Mouse (Mus musculus) intestine, embryonic 14.5 days (tissue): ENCODE data around the gene Sox12. TPM values are rescaled to one million over a fixed set of nuclear protein-coding genes. Genes with fewer than 3 reads are reported as not detected.

Source experiments
- ATAC-seq: fragments of 200-750 bp; cut with Nextera tagmentation; replicated peaks from 2 replicates; pipeline ENCODE4 v1.8.0; 2017; ENCODE audit warnings: low read depth, moderate number of reproducible peaks, moderate TSS enrichment, moderate library complexity; ENCODE audit not compliant: low FRiP score, low TSS enrichment
- DNase-seq: peaks from one replicate; pipeline ENCODE4 v3.0.0-alpha.2; 2018; ENCODE audit warnings: low spot score
- H3K27ac ChIP-seq: fragments of 300-500 bp; sonication (generic); 2 replicates; pipeline ENCODE4 v1.5.1; 2014; ENCODE audit warnings: low read depth, mild to moderate bottlenecking, control low read depth
- H3K27me3 ChIP-seq: fragments of 300-500 bp; sonication (generic); replicated peaks from 2 replicates; pipeline ENCODE4 v1.6.1; 2014; ENCODE audit warnings: low read length, control low read depth; ENCODE audit not compliant: control insufficient read depth, insufficient read depth
- H3K36me3 ChIP-seq: fragments of 300-500 bp; sonication (generic); 2 replicates; pipeline ENCODE4 v1.6.1; 2014; ENCODE audit warnings: low read length, control low read depth; ENCODE audit not compliant: control insufficient read depth, insufficient read depth
- H3K4me1 ChIP-seq: fragments of 300-500 bp; sonication (generic); replicated peaks from 2 replicates; pipeline ENCODE4 v1.6.1; 2014; ENCODE audit warnings: low read length, control low read depth, mixed read lengths; ENCODE audit not compliant: control insufficient read depth, insufficient read depth
- H3K4me2 ChIP-seq: fragments of 300-500 bp; sonication (generic); 2 replicates; pipeline ENCODE4 v1.6.1; 2014; ENCODE audit warnings: low read length
- H3K4me3 ChIP-seq: fragments of 300-500 bp; sonication (generic); 2 replicates; pipeline ENCODE4 v1.5.1; 2014; ENCODE audit warnings: low read depth, low read length, control low read depth, mixed read lengths
- H3K9ac ChIP-seq: fragments of 300-500 bp; sonication (generic); 2 replicates; pipeline ENCODE4 v1.6.1; 2014; ENCODE audit warnings: mild to moderate bottlenecking, low read length
- H3K9me3 ChIP-seq: fragments of 300-500 bp; sonication (generic); 2 replicates; pipeline ENCODE4 v1.6.1; 2016; ENCODE audit warnings: low read length, control low read depth; ENCODE audit not compliant: control insufficient read depth
- WGBS: fragments of 180-500 bp; shearing (Covaris S2); extraction: QIAGEN DNeasy Blood & Tissue Kit; methylation state at CpG from one replicate; pipeline ENCODE4 v1.1.7; 2014; 5-methylcytosine and 5-hydroxymethylcytosine counted together
- polyA plus RNA-seq: library from polyadenylated mRNA; unstranded; fragments of >200 nt; fragmentation: Nextera tagmentation; extraction: Ambion mirVana; gene quantifications from 2 replicates; pipeline ENCODE4 v1.2.1, GENCODE M21; 2014

Gene Sox12
- polyA plus RNA-seq = 12.1 and 13.2 TPM in 2 replicates

GRCm38 (mm10) chr2:152397680-152398435 is at the start of gene Sox12:
TSS of gene Sox12 (minus strand) at chr2:152398063.
- no peaks in the 10 kb centered on the region for H3K9me3 ChIP-seq
- peaks cover 27% of the 10 kb centered on the region for H3K4me1 ChIP-seq
- under 1% methylated on average over 66 of the region's 104 CpGs for WGBS

DNA sequence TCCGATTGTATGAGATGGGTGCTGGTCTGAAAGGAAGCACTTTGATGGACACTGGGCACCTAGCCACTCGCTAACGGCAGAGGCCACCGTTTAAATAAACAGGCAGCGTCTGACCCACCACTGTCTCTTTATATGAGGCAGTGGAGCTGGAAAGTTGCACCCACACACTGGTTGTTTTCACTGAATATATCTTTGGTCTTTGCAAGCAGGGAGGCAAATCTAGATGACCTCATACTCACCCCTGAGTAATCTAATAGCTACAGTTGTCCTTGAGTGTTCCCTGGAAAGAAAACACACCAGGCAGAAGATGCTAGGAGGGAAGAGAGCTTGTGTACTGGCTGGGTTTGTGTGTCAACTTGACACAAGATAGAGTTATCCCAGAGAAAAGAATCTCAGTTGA is 49.6 kb upstream of the Sox12 start:
- H3K9ac ChIP-seq = no peak overlapping the region
- no peak overlapping the region for H3K4me2 ChIP-seq
- ATAC-seq = no peak
- peaks cover 5% of the 10 kb centered on the region for H3K4me1 ChIP-seq
- no peaks in the 10 kb centered on the region for H3K27me3 ChIP-seq
- no peaks in the 10 kb centered on the region for H3K36me3 ChIP-seq
- no peak overlapping the region for H3K4me3 ChIP-seq
- H3K27ac ChIP-seq = no peak overlapping the region
- no peak for DNase-seq
- H3K9me3 ChIP-seq = no peaks in the 10 kb centered on the region
- 23% methylated on average over 5 of the region's 5 CpGs for WGBS

More at GRCm38 (mm10) chr2:152397680-152398435, at the start of gene Sox12:
- Histone ChIP-seq H3K36me3 (peaks cover 17% of the 10 kb centered on the region; the same call in 1 of the 2 replicates), H3K27ac (peak within 1 kb of the TSS; percentile 99), H3K4me3 (peak within 1 kb of the TSS; percentile 82), H3K4me2 (peak within 1 kb of the TSS; percentile 91), H3K27me3 (no peaks in the 10 kb centered on the region), H3K9ac (peak within 1 kb of the TSS; percentile 95)
- ATAC-seq = peak; percentile 67
- DNase-seq = peak; percentile 100

DNA sequence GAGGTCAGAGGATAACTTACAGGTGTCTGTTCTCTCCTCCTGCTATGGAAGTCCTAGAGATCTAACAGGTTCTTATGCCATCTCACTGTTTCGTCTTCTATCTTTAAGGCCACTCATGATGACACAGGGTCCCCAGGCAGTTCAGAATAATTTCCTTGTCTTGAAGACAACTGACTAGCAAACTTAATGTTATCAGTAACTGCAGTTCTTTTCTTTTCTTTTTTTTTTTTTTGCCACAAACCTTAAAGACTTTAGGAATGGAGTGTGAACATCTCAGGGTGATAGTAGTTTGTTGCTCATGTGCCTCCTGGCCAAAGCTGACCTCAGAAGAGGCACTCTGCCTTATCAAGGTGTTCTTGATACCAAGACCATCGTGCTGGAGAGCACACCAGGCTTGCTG is 48.8 kb upstream of the Sox12 start:
- DNase-seq (no peak), ATAC-seq (no peak)
- WGBS = 59% methylated on average over 2 of the region's 2 CpGs
- Histone ChIP-seq H3K9ac (no peak overlapping the region), H3K4me2 (no peak overlapping the region), H3K4me3 (no peak overlapping the region), H3K27me3 (no peaks in the 10 kb centered on the region), H3K4me1 (peaks cover 5% of the 10 kb centered on the region), H3K9me3 (no peaks in the 10 kb centered on the region), H3K27ac (no peak overlapping the region), H3K36me3 (no peaks in the 10 kb centered on the region)

GRCm38 (mm10) chr2:152443281-152443680 is 45.4 kb upstream of the Sox12 start:
- no peak overlapping the region for H3K4me2 ChIP-seq
- H3K27me3 ChIP-seq = no peaks in the 10 kb centered on the region
- no peak overlapping the region for H3K9ac ChIP-seq
- no peak overlapping the region for H3K4me3 ChIP-seq
- DNase-seq (no peak), ATAC-seq (no peak)
- H3K36me3 ChIP-seq = no peaks in the 10 kb centered on the region
- H3K4me1 ChIP-seq = peaks cover 5% of the 10 kb centered on the region
- no peaks in the 10 kb centered on the region for H3K9me3 ChIP-seq
- no peak overlapping the region for H3K27ac ChIP-seq
- 89% methylated on average over 8 of the region's 8 CpGs for WGBS

DNA sequence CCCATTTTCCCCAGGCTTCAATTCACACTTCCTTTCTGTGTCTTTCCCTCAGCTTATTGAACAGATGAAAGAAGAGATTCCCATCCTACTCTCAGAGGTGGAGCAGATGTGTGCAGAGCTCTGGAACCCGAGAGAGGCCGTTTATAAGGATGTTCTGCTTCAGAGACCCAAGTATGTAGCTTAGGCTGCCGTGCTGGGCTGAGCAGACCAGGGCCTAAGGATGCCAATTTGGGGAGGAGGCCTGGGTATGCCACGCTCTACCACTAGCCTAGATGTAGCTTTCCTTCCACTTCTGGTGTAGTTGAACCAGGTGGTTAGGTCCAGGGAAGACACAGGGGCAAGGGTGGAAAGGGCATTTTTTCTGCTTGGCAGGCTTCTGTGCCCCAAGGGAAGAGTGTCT is 44.5 kb upstream of the Sox12 start:
- ATAC-seq (no peak), DNase-seq (no peak)
- 77% methylated on average over 4 of the region's 4 CpGs for WGBS
- H3K9ac ChIP-seq = no peak overlapping the region
- H3K27ac ChIP-seq = no peak overlapping the region
- H3K36me3 ChIP-seq = no peaks in the 10 kb centered on the region
- no peaks in the 10 kb centered on the region for H3K27me3 ChIP-seq
- H3K4me2 ChIP-seq = no peak overlapping the region
- H3K4me3 ChIP-seq = no peak overlapping the region
- no peaks in the 10 kb centered on the region for H3K9me3 ChIP-seq
- H3K4me1 ChIP-seq = peaks cover 2% of the 10 kb centered on the region

- Histone ChIP-seq H3K4me2 (no peak overlapping the region), H3K9ac (no peak overlapping the region), H3K4me3 (no peak overlapping the region), H3K36me3 (no peaks in the 10 kb centered on the region), H3K4me1 (peaks cover 5% of the 10 kb centered on the region), H3K9me3 (no peaks in the 10 kb centered on the region), H3K27ac (no peak overlapping the region), H3K27me3 (no peaks in the 10 kb centered on the region)
- DNase-seq (no peak), ATAC-seq (no peak)
- WGBS = 79% methylated on average over 2 of the region's 2 CpGs
Measured at GRCm38 (mm10) chr2:152439833-152440232, 42.0 kb upstream of the Sox12 start.

GRCm38 (mm10) chr2:152438963-152439362 is 41.1 kb upstream of the Sox12 start:
- H3K4me3 ChIP-seq = no peak overlapping the region
- H3K9ac ChIP-seq = no peak overlapping the region
- DNase-seq (no peak), ATAC-seq (no peak)
- no peaks in the 10 kb centered on the region for H3K36me3 ChIP-seq
- H3K9me3 ChIP-seq = no peaks in the 10 kb centered on the region
- H3K27ac ChIP-seq = no peak overlapping the region
- H3K4me2 ChIP-seq = no peak overlapping the region
- 79% methylated on average over 1 of the region's 1 CpGs for WGBS
- H3K4me1 ChIP-seq = peaks cover 5% of the 10 kb centered on the region
- H3K27me3 ChIP-seq = no peaks in the 10 kb centered on the region

DNA sequence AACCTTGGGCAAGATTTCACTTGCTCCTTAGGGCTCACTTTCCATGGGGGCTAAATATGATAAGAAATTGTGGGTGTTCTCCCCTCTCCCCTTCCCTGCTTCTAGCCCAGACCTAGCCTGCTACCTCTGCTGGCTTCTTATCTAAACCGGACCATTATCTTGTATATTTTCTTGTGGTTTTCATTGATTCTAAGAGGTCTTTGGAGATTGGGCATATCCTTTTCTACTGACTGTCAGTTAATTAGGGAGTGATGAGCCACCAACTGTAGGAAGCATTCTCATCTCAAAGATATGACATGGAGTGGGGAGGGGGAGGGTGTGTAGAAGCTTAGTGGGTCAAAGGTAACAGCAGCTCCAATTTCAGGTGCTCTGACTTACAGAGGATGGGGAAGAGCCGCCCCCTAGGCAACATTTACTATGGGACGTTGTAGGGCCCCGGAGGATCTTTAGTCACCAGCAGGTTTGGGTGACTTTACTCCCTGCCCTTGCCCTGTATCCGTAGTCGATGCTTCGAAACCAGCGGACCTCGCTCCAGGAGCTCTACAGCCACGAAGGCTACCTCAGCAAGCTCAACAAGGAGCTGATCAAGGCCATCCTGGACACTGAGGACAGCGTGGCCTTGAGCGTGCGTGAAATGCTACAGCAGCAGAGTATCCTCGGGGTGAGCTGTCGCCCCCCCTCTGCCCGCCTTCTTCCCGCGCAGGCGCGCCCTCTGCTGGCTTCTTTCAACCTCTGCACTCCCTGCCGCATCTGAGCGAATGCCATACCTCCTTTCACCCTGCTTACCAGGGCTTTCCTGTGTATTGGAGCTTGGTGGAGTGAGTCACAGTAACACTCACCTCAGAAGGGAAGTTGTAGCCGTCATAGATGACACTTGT is 39.4 kb upstream of the Sox12 start:
- no peaks in the 10 kb centered on the region for H3K36me3 ChIP-seq
- no peak overlapping the region for H3K27ac ChIP-seq
- H3K4me3 ChIP-seq = peak overlapping the region; percentile 26
- peak overlapping the region; percentile 38 for H3K9ac ChIP-seq
- no peaks in the 10 kb centered on the region for H3K9me3 ChIP-seq
- H3K4me2 ChIP-seq = peak overlapping the region; percentile 62
- peaks cover 5% of the 10 kb centered on the region for H3K4me1 ChIP-seq
- DNase-seq (peak; percentile 92), ATAC-seq (peak; percentile 84)
- H3K27me3 ChIP-seq = no peaks in the 10 kb centered on the region
- WGBS = 3% methylated on average over 23 of the region's 23 CpGs
